Mouse (Mus musculus): Measurements from ENCODE around the gene 7530416G11Rik. TPM values are rescaled to one million over a fixed set of nuclear protein-coding genes. Genes with fewer than 3 reads are reported as not detected.

7530416G11Rik gene
- polyA plus RNA-seq, 1 experiment, result 0.11 TPM

DNA sequence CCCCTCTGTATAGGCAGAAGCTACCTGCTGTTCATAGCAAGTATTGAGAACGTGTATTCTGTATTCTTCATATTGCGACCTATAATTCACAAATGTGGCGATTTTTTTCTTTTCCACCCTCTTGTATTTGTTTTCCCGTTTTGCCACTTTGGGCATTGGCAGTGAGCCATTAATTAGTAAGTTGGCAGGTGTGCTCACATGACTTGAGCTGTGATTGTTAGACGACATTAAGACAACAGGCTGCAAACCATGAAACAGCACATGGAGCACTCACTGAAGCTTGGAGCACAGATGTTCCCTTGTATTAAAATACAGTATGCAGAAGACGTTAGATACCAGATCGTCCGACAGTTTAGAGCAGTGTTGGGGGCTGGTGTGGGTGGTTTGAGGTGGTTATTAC, 46.1 kb downstream of the 7530416G11Rik start:
- Histone ChIP-seq H3K4me1 (ENCODE audit: control insufficient read depth, insufficient read depth, low read length) (no peaks in the 10 kb centered on the region), H3K36me3 (ENCODE audit: control insufficient read depth, insufficient read depth, low read length) (peaks cover 1% of the 10 kb centered on the region; the same call in 1 of the 2 replicates), H3K27me3 (ENCODE audit: control insufficient read depth, insufficient read depth, low read length) (no peaks in the 10 kb centered on the region), H3K27ac (ENCODE audit: control insufficient read depth, insufficient read depth, low read depth, low read length) (no peak overlapping the region), H3K4me3 (ENCODE audit: control insufficient read depth, low read depth, low read length) (no peak overlapping the region)
- no peak for TF ChIP-seq CTCF (IDR thresholded peaks at IDR 0.05; ENCODE audit: control insufficient read depth, insufficient read depth, insufficient replicate concordance, low read depth, low read length)
- TF ChIP-seq POLR2A (IDR thresholded peaks at IDR 0.05; ENCODE audit: control insufficient read depth, low read depth, low read length), result no peak

DNA sequence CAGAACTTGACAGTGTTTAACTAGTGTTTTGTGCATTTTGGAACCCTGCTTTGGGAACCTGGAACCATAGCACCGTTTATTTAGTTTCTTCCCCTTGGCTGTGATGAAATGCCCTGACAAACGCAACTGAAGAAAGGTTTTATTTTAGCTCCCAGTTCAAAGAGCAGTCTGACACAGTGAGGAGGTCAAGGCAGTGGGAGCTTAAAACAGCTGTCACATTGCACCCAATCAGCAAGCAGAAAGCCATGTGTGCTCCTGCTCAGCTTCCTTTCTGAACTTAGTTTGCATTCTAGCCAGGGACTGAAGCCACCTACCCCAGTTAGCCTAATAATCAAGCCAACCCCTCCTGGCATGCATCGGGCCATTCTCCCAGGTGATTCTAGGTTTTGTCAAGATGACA, 56.4 kb downstream of the 7530416G11Rik start:
- Histone ChIP-seq H3K36me3 (ENCODE audit: control insufficient read depth, insufficient read depth, low read length) (no peaks in the 10 kb centered on the region), H3K4me1 (ENCODE audit: control insufficient read depth, insufficient read depth, low read length) (no peaks in the 10 kb centered on the region), H3K27ac (ENCODE audit: control insufficient read depth, insufficient read depth, low read depth, low read length) (no peak overlapping the region), H3K27me3 (ENCODE audit: control insufficient read depth, insufficient read depth, low read length) (no peaks in the 10 kb centered on the region), H3K4me3 (ENCODE audit: control insufficient read depth, low read depth, low read length) (no peak overlapping the region)
- TF ChIP-seq POLR2A (IDR thresholded peaks at IDR 0.05; ENCODE audit: control insufficient read depth, low read depth, low read length), result no peak
- no peak for TF ChIP-seq CTCF (IDR thresholded peaks at IDR 0.05; ENCODE audit: control insufficient read depth, insufficient read depth, insufficient replicate concordance, low read depth, low read length)

Other genes starting within 250 kb of the 7530416G11Rik start
- gene Atxn10, start 167.0 kb downstream of the 7530416G11Rik start, polyA plus RNA-seq (2012; rRNA removed), result 139 and 146 TPM in 2 replicates
- 0.07 and 1.2 TPM in 2 replicates for gene Wnt7b, start 79.2 kb upstream of the 7530416G11Rik start, polyA plus RNA-seq (2012; rRNA removed)
- 0.63 and 1.6 TPM in 2 replicates for gene Ppara, start 231.8 kb upstream of the 7530416G11Rik start, polyA plus RNA-seq (2012; rRNA removed)

All from testis, adult 2 months (tissue).